Mouse (Mus musculus) C2C12 (cell line): ENCODE results near the gene Fkbp1b.

Experiments
- CTCF ChIP-seq: IDR thresholded peaks from one replicate; pipeline ENCODE4 v1.5.1; 2011; ENCODE audit not compliant: control insufficient read depth, insufficient read depth, insufficient read length
- USF1 ChIP-seq: IDR thresholded peaks from one replicate; pipeline ENCODE4 v1.6.1; 2011; ENCODE audit warnings: low read depth, mild to moderate bottlenecking, control low read depth, moderate library complexity

GRCm38 (mm10) chr12:4811036-4811435, 30.4 kb downstream of the Fkbp1b start:
- TF ChIP-seq CTCF = no peak
- no peak for TF ChIP-seq USF1
